Mouse (Mus musculus) megakaryocyte, adult 5-6 weeks (primary cell): ENCODE measurements around the gene Edaradd. TPM values are rescaled to one million over a fixed set of nuclear protein-coding genes. Genes with fewer than 3 reads are reported as not detected.
"Not testable (repeated sequence)": the region's sequence is repeated elsewhere in the genome, so short reads cannot be mapped to it uniquely, and the experiment has no call there.

Experiments used
- ATAC-seq: 2 replicates; pipeline ENCODE4 v1.8.0; 2016; ENCODE audit warnings: mild to moderate bottlenecking, inconsistent platforms; ENCODE audit not compliant: poor library complexity, severe bottlenecking
- total RNA-seq, 2 experiments: library from RNA; stranded (forward) in 1 of 2; stranded (reverse) in 1 of 2; fragments of 153-499, 151-499 nt in 1 of 2; fragments of 221-1000, 200-1000 nt in 1 of 2; gene quantifications; 2 replicates each; pipeline versions ENCODE4 v1.2.3 to v1.2.4; 2015 to 2017

Gene Edaradd
- total RNA-seq, 2 experiments from 2014 or later = 0.11 to 0.29 TPM

DNA sequence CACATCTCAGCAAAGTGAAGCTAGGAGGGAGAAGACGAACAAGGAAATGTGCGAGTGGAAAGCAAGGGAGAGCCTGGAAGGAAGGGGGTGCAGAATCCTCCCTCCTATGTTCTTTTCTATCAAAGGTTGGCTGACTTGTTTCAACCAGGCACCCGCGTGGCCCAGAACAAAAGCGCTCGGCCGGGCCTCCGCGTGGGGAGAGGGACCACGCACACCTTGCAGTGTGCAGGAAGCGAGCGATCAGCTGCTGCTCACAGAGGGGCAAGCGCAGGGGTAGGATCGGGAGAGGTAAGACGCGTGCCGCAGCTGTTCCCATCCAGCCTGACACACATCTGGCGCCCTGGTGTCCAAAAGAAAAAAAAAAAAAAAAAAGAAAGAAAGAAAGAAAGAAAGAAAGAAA is 867 bp downstream of the Edaradd start:
- peak; percentile 39; the same call in 1 of the 2 replicates for ATAC-seq

DNA sequence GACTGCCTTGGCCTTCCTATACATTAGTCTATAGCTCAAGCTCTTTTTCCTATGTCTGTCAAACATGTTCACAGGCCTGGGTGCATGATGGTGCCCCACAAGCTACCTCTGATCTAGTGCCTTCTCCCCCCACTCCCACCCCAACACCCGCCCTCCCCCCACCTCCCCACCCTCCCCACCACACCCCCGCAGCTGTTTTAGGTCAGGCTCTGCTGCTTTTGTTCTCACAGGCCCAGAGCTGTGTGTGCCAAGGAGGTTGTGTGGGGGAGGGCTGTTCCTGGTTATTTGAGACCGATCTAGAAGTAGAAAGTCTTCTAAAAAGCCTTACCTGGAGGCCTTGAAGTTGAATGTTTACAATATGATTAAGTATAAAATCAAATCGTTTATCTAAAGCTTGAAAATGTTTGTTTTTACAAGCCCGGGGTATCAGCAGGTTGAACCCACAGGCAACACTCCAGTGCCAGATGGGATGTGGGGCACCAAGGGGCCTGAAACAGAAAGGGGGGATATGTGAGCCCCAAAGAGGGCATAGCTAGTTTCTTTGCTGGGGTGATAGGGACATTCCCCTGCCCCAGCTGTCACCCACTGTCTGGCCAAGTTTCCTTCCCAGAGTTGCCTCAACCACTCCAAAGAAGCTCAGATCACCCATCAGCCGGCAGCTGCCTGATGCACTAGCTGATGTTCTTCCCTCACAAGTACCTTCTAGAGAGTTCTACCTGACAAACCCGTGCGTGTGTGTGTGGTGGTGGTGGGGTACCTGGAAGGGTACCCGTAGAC is 8.9 kb downstream of the Edaradd start:
- no peak for ATAC-seq

DNA sequence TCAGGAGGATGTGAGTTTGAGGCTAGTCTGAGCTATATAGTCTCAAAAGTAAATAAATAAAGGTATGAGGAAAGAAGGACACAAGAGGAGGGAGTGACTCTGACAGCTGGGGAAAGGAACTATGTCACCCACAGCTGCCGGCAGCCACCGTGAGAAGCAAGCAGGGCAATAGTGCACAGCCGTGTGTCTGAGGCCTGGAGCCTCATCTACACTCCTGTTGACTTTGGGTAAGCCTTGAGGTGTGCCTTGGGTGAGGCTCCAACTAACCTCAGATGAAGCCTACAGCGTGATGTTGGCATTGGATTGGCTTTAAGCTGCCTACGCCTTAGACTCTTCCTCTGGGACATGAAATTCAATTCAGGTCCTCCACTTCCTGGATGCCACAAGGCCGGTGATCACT is 10.2 kb downstream of the Edaradd start:
- ATAC-seq = no peak

DNA sequence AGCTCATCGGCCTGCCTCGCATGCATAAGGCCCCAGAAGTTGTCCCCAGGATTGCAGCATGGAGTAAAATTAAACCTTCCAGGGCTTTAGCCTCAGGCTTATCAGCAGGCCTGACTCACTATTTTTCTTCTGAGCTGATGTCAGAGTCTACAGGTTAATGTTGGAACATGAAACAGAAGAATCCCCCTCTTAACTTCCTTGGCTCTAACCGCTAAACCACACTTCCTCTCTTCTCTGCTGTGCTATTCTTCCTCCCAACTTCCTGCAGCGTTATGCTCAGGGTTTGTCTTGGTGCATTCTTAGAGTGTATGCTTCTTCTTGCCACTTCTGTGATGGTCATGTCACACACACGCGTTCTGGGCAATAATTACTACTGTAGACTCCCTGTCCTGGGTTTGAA is 12.8 kb downstream of the Edaradd start:
- peak; percentile 51 for ATAC-seq

DNA sequence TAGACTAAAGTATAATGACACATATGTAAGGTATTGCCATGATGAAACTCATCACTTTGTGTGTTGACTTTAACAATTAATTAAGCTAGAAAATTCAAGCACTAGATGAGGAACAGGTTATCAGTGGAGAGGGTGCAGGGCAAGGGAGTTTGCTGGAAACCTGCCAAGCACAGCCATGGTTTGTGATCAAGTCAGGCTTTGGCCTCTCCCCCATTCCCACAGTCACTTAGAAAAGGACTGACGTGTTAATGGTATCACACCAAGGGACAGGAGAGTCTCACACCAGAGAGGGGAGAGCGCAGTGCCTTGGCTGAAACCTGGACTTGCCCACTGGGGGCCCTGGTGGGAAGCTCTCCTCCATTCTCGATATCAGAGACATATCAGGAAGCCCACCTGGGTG is 14.9 kb downstream of the Edaradd start:
- no peak for ATAC-seq

DNA sequence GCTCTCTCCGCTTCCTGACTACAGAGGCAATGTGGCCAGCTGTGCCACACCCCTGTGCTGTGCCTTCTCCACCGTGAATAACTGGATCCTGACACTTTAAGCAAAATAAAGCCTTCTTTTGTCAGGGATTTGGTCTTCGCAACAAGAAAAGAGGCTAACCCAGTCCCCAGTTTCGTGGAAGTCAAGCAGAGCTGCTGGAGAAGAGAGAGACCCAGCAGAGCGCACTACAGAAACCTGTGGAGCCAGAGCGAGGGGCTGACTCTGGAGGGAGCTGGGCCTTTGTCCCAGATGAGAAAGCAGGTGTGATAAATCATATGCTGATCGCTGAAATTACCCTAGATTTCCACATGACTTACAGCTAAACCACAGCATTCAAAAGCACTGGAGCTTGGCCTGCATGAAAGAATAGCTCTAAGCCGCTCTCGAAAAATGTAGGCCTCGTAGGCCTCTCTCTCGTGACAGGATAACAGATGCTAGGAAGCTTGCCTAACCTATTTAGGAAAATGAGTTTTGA is 16.9 kb downstream of the Edaradd start:
- ATAC-seq = no peak

DNA sequence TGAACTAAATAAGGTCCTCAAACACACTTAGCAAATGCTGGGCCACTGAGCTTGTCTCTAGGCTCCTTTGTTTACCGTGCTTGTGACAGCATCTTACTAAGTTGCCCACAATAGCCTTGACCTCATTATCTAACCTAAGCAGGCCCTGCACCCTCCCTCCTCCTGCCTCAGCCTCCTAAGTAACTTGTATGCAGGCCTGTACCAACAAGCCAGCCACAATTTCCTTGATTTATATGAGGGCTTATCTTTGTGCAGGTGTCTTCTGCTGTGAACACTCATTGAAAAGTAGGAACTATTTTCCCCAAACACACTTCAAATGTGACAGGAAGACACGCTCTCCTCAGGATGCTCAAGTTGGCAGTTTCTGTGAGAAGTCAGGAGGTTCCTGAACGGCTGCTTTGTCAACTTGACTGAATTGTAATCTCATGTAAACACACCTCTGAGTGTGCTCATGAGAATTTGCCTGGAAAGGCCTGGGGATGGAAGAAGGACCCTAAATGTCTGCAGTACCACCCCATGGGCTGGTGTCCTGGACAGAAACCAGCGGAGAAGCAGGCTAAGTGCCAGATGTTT is 17.5 kb downstream of the Edaradd start:
- ATAC-seq = no peak; the same call in 1 of the 2 replicates

DNA sequence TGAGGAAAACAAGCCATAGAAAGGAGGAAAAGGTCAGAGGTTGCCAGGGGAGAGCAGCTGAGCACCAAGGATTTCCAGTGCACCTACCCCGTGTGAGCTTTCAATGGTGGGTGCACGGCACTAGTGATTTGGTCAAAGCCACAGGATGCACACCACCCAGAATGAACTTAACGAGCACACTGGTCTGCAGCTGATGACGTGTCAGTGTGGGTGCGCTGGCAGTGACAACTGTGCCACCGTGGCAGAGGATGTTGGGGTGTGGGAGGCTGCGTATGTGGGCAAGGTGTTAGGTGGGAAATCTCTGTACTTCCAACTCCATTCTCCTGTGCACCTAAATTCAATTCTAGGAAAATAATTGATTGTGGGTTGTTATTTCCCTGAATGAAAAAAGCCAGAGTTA is 21.1 kb downstream of the Edaradd start:
- ATAC-seq = peak; percentile 71

DNA sequence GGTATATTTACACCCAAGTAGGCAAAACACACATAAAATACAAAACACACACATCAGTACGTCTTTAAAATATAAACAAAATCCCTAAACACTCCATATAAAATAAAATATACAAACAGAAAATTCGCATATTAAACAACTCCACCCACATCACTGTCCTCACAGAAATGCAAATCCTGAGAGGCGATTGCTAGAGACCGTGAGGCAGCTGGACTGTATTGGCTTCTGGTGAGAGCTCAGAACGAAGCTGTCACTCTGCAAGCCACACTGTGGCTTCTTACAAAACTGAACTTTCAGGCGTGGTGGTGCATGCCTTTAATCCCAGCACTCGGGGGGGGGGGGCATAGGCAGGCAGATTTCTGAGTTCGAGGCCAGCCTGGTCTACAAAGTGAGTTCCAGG is 22.4 kb downstream of the Edaradd start:
- ATAC-seq = no peak

DNA sequence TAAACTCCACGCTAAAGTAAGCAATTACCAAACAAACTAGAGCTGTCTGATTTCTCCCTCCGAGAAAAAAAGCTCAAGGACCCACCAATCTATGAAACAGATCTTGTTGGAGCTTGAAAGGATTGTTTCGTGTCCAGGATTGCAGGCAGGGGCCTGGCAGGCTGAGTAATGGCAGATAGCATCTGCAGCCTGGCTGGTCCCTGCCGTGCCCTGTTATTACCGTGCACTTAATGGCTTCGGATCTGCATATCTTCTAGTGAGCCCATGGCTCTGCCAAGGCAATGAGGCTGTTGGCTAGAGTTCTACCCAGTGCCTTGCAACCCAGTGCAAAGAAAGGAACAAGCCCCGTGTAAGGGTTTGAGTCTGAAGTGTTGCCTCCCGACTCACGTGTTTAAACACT is 25.5 kb downstream of the Edaradd start:
- ATAC-seq = no peak

DNA sequence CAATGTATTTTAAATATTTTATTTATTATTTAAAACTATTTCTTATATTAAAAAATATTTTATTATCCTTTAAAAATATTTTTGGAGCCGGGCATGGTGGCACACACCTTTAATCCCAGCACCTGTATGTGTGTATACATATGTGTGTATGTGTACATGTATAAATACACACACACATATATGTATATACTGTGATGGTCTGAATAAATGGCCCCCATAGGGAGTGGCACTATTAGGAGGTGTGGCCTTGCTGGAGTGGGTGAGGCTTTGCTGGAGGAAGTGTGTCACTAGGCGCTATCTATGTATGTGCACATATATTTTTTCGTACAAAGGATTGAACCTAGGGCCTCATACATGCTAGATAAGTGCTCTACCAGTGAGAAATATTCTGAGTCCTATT is 27.7 kb downstream of the Edaradd start:
- ATAC-seq = no peak

DNA sequence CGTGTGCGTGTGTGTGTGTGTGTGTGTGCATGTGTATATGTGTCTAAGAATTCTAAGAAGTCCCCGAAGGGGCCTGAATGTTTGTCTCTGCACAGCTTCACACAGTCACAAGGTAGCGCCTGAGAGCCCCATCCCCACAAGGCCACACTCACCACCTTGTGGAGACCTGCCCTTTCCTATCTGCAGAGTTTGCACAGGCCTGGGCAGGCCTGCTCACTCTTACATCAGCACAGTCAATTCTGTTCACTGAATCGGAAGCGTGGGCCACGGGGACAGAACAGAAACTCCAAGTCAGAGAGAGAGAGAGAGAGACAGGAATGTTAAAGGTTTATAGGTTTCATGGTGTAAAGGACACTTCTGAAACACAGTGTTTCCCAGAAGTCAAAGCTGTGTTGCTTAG is 34.6 kb downstream of the Edaradd start:
- no peak for ATAC-seq

DNA sequence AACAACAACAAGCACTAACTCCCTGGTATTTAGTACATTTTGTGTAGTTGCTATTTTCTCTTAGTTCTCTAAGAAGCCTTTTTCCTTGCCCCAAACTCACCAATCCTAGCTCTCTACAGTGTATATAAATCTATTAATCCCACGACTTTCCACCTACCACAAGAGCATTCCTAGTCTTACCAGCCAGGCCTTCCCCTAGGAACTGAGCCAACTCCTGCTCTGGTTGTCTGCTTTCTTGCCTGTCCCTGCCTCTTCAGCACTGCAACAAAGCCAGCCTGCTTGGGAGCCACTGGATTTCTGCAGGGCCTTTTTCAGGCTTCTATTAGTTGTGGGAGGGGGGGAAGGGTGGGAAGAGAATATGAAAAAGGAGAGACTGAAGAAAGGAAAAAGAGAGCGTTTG is 35.0 kb downstream of the Edaradd start:
- no peak for ATAC-seq

DNA sequence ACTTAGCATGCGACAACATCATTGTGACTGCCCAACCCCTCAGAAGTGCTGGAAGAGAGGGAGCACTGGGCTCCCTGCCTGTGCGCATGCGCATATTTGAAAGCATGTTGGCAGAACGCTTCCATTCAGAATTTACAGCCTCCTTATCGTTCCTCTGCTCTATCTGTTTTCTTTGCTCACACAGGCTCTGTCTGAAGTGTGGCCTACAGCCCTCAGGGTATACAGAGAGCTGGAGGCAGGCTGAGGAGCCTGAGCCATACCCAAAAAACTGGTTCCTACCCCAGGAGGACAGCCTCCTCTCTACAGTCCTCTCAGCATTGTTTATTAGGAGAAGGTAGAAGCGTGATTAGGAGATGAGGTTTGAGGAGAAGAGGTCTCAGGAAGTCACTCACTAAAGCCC is 40.4 kb downstream of the Edaradd start:
- no peak for ATAC-seq

DNA sequence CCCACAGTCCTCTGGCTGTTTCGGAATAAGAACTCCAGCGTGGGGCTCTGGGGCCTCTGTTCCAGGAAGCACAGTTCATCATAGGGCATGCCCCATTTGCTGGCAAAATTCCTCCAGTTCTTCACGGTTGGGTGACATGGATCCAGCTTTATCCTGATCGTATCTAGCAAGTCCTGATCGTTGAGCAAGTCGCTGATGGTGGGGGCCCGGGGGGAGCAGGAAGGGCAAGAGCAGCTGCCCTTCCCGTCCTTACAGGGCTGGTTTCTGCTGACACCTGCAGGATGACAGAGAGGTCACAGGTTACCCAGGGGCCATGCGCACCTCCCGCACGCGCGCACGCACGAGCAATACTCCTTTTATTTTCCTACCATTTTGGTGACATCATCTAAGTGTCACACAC is 41.9 kb downstream of the Edaradd start:
- ATAC-seq = no peak

DNA sequence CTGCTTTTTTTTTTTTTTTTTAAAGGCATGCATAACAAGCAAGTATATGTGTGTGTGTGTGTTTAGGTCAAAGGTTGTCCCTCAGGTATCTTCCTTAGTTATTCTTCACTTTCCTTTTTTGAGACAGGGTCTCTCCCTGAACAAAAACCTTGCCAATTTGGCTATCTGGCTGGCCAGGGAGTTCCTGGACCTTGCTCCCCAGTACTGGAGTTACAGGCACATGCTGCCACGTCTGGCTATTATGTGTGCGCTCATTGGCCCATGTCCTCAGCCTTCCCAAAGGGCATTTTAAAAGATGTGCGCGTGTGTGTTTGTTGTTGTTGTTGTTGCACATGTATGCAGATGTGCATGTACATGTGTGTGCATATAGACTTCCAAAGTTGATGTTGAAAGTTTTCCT is 43.4 kb downstream of the Edaradd start:
- no peak for ATAC-seq

DNA sequence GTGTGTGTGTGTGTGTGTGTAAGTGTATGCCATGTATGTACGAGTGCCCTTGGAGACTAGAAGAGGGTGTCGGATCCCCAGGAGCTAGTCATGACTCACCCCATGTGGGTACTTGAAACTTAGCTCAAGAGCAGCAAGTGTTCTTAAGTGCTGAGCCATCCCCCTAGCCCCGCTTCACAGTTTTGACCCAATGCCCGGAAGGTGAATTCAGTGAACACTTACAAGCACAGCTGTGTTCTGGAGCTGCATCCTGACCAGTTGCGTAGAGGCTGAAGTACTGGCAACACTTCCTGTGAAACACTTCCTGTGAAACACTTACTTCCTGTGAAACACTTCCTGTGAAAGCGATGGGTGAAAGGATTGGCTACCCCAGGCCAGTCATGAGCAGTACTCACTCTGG is 45.0 kb downstream of the Edaradd start:
- peak; percentile 70 for ATAC-seq

DNA sequence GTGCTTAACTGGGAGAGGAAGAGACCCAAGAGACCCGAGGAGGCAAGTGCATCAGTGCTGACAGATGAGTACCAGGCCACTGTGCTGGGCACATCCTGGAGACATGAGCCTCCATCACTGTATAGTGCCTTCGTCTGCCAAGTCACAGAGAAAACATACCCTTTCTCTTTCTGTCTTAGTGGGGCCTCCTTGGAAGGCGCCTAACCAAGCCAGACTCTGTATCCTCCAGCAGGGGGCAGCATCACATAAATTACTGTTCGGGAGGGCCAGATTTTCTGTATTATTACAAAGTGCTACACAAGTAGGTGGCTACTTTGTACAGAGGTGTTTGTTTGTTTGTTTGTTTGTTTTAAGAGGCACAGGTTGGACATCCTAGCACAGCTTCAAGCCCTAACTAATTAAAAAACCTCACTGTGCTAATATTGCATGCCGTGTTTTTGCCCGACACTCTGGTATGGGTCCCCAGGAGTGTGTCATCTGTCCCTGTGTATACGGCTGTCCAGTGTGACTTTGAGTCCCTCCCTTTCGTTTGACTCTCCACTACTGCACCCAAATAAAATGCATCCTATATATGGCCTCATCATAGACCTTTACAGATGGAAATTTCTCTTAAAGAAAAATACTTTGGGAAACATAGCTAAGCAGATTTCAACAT is 46.4 kb downstream of the Edaradd start:
- peak; percentile 86 for ATAC-seq

DNA sequence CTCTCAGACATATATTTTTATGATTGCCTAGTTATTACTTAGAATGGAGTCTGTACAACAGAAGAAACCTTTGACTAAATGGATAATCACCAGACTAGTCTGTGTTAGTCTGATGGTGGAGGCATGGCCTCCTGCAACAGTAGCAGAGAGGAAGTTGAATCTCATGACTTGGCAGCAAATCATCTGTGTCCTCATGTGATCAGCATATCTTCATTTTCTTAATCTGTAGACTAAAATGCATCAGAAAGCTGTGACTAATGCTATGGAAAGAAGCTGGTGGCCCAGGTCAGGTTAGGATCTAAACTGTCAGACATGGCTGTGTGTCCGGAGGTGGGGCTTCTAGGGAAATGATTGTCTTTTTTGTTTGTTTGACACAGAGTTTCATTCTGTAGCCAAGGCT is 51.8 kb downstream of the Edaradd start:
- ATAC-seq = peak; percentile 96

DNA sequence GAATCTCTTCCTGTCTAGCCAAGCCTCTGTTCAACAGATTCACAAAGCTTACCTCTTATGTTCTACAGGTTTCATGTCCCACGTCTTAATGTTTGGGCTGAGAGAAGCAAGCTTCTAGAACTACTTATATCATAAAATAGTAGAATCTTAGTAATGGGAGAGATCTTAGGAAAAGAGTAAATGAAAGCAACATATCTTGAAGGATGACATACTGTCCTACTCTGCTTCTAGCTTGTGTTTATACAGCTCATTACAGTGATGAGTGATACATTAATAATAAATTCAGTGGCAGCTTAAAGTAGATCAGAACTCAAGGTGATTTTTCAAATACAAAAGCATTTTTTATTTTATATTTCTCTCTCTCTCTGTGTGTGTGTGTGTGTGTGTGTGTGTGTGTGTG is 55.4 kb downstream of the Edaradd start, which contains the start of gene Lgals8:
Lgals8 (minus strand) TSS at position 101 of the 400 bp plus-strand sequence.
- no peak for ATAC-seq

DNA sequence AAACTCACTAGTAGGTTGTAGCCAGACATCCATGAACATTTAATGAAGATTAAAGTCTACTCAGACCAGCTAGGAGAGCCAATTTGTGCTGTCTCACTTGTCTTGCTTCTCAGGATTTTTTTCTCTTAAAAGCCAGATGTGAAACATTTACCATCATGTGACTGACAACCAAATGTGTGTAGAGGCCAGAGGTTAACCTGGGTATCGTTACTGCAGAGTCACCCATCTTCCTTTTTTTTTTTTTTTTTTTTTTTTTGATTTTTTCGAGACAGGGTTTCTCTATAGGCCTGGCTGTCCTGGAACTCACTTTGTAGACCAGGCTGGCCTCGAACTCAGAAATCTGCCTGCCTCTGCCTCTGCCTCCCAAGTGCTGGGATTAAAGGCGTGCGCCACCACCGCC is 56.1 kb downstream of the Edaradd start:
- not testable (repeated sequence) for ATAC-seq

DNA sequence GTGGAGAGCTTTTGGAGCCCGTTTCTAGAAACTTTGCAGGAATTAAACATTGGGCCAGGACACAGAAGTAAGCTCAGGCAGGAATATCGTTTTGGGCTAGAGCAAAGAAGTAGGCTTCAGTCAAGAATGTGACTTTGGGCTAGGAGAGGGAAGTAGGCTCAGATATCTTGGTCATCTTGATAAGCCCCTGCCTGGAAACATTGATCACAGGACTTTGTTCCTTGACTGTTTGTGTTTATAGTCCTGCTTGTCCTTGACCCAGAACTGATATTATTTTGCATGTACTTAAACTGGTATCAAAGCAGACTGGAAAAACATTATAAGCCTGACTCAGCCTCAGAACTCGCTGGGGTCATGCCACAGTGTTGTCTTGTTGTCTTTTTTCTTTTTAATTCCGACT is 57.6 kb downstream of the Edaradd start:
- no peak for ATAC-seq
